Mouse (Mus musculus) urinary bladder, postnatal 14 days (tissue): ENCODE results near the gene Rtkn.

Experiments used
- DNase-seq: peaks from one replicate; pipeline ENCODE4 v3.0.0; 2021; ENCODE audit warnings: low spot score

Rtkn gene

DNA sequence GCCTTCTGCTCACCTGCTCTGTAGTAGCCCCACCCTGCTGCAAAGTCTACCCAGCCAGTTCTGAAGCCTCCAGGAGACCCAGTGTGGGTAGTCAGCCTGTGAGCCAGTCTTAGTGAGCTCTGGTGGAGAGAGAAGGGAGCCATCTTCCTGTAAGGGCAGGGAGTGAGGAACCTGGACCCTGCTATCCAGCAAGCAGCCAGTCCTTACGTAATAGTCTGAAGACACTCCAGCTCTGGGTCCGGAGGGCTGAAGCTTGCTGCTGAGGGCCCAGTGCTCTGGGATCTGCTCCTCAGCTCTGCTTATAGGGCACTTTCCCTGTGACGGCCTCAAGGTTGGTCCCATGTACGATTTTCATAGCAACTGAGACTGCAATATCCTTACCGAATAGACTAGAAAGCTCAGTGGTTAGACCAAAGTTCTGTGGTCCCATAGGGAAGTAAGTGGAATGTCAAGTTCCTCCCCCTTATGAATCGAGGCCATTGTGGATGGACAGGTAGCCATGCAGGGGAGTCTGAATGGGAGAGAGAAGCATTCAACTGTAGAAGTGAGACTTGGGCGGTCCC lies at the start of gene Rtkn:
TSS of gene Rtkn (plus strand) at position 513 of the 563 bp plus-strand sequence.
- no peak for DNase-seq

DNA sequence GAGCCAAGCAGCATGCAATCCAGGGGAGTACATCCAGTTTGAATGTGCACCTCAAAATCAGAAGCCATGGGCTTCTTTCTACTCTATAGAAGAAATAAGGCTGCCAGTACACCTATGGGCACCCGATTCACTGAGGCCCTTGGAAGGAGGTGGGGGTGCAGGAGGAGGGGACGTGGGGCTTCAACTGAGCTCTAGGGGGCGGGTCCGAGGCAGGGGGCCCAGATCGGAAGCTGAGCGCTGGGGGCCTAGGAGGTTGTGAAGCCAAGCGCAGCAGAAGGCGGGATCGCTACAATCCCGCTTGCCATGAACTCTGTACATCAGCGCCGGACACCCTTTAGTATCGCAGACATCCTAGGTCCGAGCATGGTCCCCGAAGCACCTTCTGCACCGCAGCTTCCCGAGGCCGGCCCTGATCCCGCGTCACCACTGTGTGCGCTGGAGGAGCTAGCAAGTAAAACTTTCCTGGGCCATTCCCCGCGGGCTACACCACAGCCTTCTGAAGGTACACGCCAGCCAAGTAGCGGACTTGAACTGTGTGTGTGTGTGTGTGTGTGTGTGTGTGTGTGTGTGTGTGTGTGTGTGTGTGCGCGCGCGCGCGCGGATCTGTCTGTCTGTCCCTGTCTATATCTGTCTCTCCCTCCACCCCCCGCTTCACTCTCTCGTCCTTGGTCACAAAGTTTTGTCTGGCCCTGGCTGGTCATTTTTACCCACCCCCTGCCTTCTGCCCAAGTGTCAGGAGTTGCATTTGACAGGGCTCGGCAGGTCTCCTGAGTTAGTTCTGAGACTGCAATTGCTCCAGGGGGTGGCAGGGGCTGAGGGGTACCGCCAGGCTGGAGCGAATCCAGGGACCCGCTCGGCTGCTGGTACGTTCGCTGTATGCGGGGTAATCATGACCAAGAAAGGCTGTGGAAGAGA lies 48.9 kb upstream of the Rtkn start, which contains the start of gene Lbx2:
TSS of gene Lbx2 (plus strand) at position 247 of the 915 bp plus-strand sequence.
- DNase-seq = no peak

DNA sequence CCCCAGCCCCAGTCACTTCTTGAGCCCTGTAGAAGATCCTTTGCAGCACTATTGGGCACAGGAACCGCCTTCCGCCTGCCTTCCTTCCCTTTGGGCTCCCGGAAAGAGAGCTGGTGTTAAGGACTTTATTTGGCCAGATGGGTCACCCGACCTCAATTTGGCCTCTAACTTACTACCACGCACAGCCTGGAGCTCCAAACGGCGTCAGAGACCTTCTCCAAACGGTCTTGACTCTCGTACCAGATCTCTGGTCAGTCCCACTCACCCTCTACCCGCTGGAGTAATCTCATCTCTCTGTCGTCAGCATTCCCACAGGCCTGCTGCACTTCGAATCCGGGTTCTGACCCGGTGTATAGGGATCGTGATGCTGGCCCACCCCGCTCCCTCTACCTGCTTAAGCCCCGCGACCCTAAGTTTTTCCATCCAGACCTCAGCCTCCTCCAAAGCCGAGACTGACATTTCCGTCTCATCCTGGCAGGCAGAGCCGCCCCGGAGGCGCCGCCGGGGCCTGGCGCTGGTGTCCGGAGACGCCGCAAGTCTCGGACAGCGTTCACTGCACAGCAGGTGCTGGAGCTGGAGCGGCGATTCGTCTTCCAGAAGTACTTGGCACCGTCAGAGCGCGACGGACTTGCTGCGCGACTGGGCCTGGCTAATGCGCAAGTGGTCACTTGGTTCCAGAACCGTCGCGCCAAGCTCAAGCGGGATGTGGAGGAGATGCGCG lies 47.9 kb upstream of the Rtkn start:
- DNase-seq = no peak

GRCm38 (mm10) chr6:83087926-83088260 lies 47.4 kb upstream of the Rtkn start:
- DNase-seq = no peak

DNA sequence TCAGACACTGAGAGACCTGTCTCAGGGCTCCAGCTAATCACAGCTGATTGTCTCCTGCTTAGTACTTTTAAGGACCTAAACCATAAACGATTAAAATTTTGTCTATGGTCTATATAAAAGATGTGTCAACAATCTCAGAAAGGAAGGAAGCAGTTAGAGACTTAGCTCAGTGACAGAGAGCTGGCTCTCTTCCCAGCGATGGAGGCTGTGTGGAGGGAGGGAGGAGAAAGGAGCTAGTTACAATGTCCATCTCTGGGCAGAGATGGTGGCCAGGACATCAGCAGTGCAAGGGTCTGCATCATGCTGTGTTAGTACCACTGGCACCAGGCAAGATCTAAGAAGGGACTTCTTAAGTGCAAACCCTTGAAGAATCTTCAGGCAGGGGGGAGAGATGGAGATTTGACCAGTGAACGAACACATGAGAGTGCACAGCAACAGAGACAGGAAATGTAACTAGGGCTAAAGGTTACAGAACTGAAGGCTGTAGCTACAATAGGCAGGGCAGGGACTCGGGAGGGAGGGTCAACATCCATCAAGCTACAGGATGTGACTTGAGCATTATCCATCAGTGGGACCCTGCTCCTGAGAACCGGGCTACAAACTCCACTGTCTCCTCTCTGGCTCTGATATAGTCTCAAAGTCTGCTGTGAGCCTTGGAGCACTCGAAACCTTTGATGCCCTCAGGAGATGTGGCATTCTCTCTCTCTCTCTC lies 42.7 kb upstream of the Rtkn start:
- DNase-seq = no peak

DNA sequence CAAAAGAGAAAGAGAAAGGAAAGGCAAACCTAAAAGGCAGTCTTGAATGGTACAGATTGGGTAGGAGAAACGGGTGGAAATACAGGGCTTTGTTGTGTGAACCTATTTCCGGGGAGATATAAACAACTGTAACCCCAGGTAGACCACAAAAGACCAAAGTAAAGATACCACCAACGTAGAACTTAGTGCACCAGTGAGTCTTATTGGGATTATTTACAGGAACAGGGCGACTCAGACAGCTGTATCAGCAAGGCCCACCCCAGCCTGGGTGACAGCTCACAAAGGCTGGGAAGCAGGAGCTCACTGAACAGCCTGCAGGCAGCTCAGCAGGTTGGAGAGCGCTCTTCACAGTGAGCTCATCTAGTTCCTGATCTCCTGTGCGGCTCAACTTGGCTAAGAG lies 39.3 kb upstream of the Rtkn start:
- no peak for DNase-seq

- no peak for DNase-seq
Observed at GRCm38 (mm10) chr6:83098411-83098810, 36.9 kb upstream of the Rtkn start.

GRCm38 (mm10) chr6:83101316-83101687 lies 34.0 kb upstream of the Rtkn start, which contains the start of the genes Ccdc142 and Gm42688:
Gene Ccdc142 (plus strand): TSS chr6:83101601.
Gene Gm42688 (plus strand): TSS chr6:83101617.
- peak; percentile 89 for DNase-seq

GRCm38 (mm10) chr6:83101688-83102556 lies 33.3 kb upstream of the Rtkn start:
- peak; percentile 61 for DNase-seq

DNA sequence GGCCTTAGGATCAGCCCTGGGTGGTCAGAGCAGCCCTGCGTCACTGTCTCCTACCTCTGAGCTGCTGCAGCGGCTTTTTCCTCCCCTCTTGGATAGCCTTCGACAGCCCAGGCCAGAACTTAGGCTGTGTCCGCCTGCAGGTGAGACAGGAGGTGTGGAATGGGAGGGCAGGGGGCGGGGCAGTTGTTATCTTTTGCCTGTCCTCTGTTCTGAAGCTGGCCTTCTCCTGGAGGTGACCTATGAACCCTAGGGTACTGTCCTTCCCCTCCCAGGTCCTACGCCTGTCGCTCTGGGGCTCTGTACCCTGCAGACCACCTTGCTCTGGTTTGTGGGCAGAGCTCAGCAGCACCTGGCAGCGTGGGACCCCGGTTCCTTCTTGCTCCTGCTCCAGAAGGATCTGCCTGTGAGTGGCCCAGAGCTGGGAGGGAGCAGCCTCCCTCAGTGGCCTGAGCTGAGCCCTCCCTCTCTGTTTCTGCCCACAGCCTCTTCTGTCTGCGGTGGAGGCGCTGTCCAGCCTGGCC lies 32.1 kb upstream of the Rtkn start:
- DNase-seq = no peak

- DNase-seq = no peak
Observed at GRCm38 (mm10) chr6:83104158-83104557, 31.1 kb upstream of the Rtkn start.

- DNase-seq = peak; percentile 82
Observed at GRCm38 (mm10) chr6:83107566-83108400, 27.5 kb upstream of the Rtkn start.

GRCm38 (mm10) chr6:83108762-83109668 lies 26.2 kb upstream of the Rtkn start, which contains the start of gene Mrpl53:
Gene Mrpl53 (plus strand): TSS chr6:83109040.
- peak; percentile 81 for DNase-seq

DNA sequence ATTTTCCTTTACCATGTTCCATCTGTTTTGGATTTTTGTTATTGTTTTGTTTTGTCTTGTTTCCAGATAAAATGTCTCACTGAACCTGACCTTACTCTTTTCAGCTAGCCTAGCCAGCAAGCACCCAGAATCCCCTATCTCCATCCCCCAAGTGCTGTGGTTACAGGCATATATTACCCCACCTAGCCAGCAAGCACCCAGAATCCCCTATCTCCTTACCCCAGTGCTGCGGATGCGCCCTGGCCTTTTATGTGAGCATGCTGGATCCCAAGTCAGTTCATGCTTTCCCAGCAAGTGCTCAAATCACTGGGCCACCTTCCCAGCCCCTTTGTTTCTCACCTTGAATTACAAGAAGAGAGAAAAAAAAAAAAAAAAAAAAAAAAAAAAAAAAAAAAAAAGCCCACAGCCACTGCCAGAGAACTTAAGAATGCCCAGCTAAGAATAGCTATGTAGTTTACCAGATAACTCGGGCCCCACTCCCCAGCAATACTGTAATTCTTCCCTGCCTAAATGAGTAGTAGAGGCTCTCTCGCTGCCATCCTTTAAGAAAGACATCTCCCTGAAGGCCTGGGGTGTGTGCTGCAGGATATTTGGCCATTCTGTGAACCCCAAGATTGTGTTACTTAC lies 23.6 kb upstream of the Rtkn start:
- no peak for DNase-seq

DNA sequence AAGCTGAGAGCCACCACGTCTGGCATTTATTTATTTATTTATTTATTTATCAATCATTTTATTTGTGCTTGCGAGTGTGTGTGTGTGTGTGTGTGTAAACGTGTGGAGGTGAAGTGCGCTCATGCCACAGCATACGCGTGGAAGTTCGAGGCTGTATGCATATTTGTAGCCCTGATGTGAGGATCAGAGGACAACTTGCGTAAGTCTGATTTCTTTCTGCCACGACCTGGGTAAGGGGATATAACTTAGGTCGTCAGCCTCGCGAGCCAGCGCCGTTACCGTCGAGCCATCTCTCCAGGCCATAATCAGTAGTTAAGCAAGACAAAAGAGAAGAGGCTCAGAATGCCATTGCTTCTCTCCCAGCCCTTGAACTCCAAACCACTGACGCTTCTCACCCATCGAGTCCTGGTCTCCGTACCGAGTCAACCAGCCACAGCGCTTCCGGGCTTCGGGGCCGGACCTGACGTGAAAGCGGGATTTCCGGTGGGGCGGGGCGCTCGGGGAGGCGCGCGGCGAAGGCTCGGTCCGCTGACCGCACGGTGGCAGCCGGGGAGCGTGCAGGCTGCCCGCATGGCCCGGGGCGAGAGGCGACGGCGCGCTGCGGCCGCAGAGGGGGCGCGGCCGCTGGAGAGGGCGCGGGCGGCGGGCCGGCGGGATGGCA lies 20.1 kb upstream of the Rtkn start, which contains the start of gene Mogs:
TSS of gene Mogs (plus strand) at position 486 of the 661 bp plus-strand sequence.
- peak; percentile 95 for DNase-seq

DNA sequence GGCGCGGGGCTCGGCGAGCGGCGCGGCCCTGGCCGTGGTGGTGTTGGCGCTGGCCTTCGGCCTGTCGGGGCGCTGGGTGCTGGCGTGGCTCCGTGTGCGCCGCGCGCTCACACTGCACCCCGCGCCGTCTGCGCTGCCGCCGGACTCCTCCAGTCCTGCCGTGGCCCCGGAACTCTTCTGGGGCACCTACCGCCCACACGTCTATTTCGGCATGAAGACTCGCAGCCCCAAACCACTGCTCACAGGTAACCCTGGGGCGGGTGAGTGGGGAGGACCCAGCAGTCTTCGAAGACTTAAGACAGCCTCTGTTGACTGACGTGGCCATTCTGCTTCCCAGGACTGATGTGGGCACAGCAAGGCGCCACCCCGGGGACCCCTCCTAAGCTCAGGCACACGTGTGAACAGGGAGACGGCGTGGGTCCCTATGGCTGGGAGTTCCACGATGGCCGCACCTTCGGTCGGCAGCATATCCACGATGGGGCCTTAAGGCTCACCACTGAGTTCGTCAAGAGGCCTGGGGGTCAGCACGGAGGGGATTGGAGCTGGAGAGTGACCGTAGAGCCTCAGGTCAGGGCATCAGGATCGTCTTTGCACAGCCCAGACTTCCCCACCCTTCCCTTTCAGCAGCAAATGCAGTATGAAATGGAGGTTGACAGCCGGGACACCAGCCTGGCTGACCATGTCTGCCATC lies 19.4 kb upstream of the Rtkn start:
- DNase-seq = no peak
